Mouse (Mus musculus): ENCODE data around the gene Kcnj14. TPM values are rescaled to one million over a fixed set of nuclear protein-coding genes. Genes with fewer than 3 reads are reported as not detected.
A peak's percentile ranks its signal among the peaks of the same experiment; 100 is the strongest.

Gene Kcnj14
- polyA plus RNA-seq, 1 experiment from 2014 or later: 0.98 TPM

- Histone ChIP-seq H3K27ac (ENCODE audit: low read length) (no peak overlapping the region), H3K9me3 (replicated peaks; ENCODE audit: control insufficient read depth, low read length) (no peaks in the 10 kb centered on the region), H3K36me3 (ENCODE audit: control insufficient read depth, insufficient read depth, low read length) (peaks cover 7% of the 10 kb centered on the region), H3K9ac (ENCODE audit: low read length) (peak overlapping the region; percentile 21; the same call in 1 of the 2 replicates), H3K4me3 (replicated peaks; ENCODE audit: low read length) (no peak overlapping the region), H3K27me3 (ENCODE audit: control insufficient read depth, insufficient read depth, low read length) (no peaks in the 10 kb centered on the region), H3K4me2 (ENCODE audit: low read depth, low read length) (peak overlapping the region; percentile 65), H3K4me1 (ENCODE audit: control insufficient read depth, insufficient read depth, low read length) (peaks cover 17% of the 10 kb centered on the region)
- WGBS: 56% methylated on average over 10 of the region's 10 CpGs
- ATAC-seq (ENCODE audit: insufficient read depth, low FRiP score): no peak
These were observed 9.1 kb downstream of the Kcnj14 start for GRCm38 (mm10) chr7:45815323-45815983.

GRCm38 (mm10) chr7:45814841-45815240, 9.7 kb downstream of the Kcnj14 start:
- Histone ChIP-seq H3K4me2 (ENCODE audit: low read depth, low read length) (peak overlapping the region; percentile 65), H3K27me3 (ENCODE audit: control insufficient read depth, insufficient read depth, low read length) (no peaks in the 10 kb centered on the region), H3K4me3 (replicated peaks; ENCODE audit: low read length) (peak overlapping the region; percentile 43), H3K4me1 (ENCODE audit: control insufficient read depth, insufficient read depth, low read length) (peaks cover 17% of the 10 kb centered on the region), H3K27ac (ENCODE audit: low read length) (no peak overlapping the region), H3K9me3 (replicated peaks; ENCODE audit: control insufficient read depth, low read length) (no peaks in the 10 kb centered on the region), H3K36me3 (ENCODE audit: control insufficient read depth, insufficient read depth, low read length) (peaks cover 13% of the 10 kb centered on the region), H3K9ac (ENCODE audit: low read length) (peak overlapping the region; percentile 31; the same call in 1 of the 2 replicates)
- ATAC-seq (ENCODE audit: insufficient read depth, low FRiP score): no peak
- 6% methylated on average over 5 of the region's 5 CpGs for WGBS

- Histone ChIP-seq H3K4me2 (ENCODE audit: low read depth, low read length) (peak within 1 kb of the TSS; percentile 83), H3K4me3 (replicated peaks; ENCODE audit: low read length) (peak within 1 kb of the TSS; percentile 99), H3K27ac (ENCODE audit: low read length) (peak within 1 kb of the TSS; percentile 100), H3K9ac (ENCODE audit: low read length) (peak within 1 kb of the TSS; percentile 100), H3K36me3 (ENCODE audit: control insufficient read depth, insufficient read depth, low read length) (peaks cover 20% of the 10 kb centered on the region), H3K9me3 (replicated peaks; ENCODE audit: control insufficient read depth, low read length) (no peaks in the 10 kb centered on the region), H3K27me3 (ENCODE audit: control insufficient read depth, insufficient read depth, low read length) (no peaks in the 10 kb centered on the region), H3K4me1 (ENCODE audit: control insufficient read depth, insufficient read depth, low read length) (peaks cover 17% of the 10 kb centered on the region)
- peak; percentile 99 for ATAC-seq (ENCODE audit: insufficient read depth, low FRiP score)
- under 1% methylated on average over 90 of the region's 92 CpGs for WGBS
These were observed 10.5 kb downstream of the Kcnj14 start, which contains the start of gene Cyth2 for GRCm38 (mm10) chr7:45813787-45814779. Gene Cyth2 (minus strand): TSS chr7:45814581.

GRCm38 (mm10) chr7:45812921-45813320, 11.7 kb downstream of the Kcnj14 start:
- 73% methylated on average over 8 of the region's 8 CpGs for WGBS

GRCm38 (mm10) chr7:45809276-45810075, 15.1 kb downstream of the Kcnj14 start:
- Histone ChIP-seq H3K4me3 (replicated peaks; ENCODE audit: low read length) (no peak overlapping the region), H3K9ac (ENCODE audit: low read length) (no peak overlapping the region), H3K9me3 (replicated peaks; ENCODE audit: control insufficient read depth, low read length) (no peaks in the 10 kb centered on the region), H3K27me3 (ENCODE audit: control insufficient read depth, insufficient read depth, low read length) (no peaks in the 10 kb centered on the region), H3K4me1 (ENCODE audit: control insufficient read depth, insufficient read depth, low read length) (peaks cover 11% of the 10 kb centered on the region), H3K27ac (ENCODE audit: low read length) (no peak overlapping the region), H3K36me3 (ENCODE audit: control insufficient read depth, insufficient read depth, low read length) (peaks cover 21% of the 10 kb centered on the region), H3K4me2 (ENCODE audit: low read depth, low read length) (no peak overlapping the region)
- WGBS: 82% methylated on average over 14 of the region's 14 CpGs
- ATAC-seq (ENCODE audit: insufficient read depth, low FRiP score): no peak

More at GRCm38 (mm10) chr7:45812921-45813320, 11.7 kb downstream of the Kcnj14 start:
- Histone ChIP-seq H3K9me3 (replicated peaks; ENCODE audit: control insufficient read depth, low read length) (no peaks in the 10 kb centered on the region), H3K27ac (ENCODE audit: low read length) (no peak overlapping the region), H3K36me3 (ENCODE audit: control insufficient read depth, insufficient read depth, low read length) (peaks cover 21% of the 10 kb centered on the region), H3K9ac (ENCODE audit: low read length) (peak overlapping the region; percentile 100), H3K27me3 (ENCODE audit: control insufficient read depth, insufficient read depth, low read length) (no peaks in the 10 kb centered on the region), H3K4me3 (replicated peaks; ENCODE audit: low read length) (peak overlapping the region; percentile 99), H3K4me2 (ENCODE audit: low read depth, low read length) (peak overlapping the region; percentile 83), H3K4me1 (ENCODE audit: control insufficient read depth, insufficient read depth, low read length) (peaks cover 17% of the 10 kb centered on the region)
- ATAC-seq (ENCODE audit: insufficient read depth, low FRiP score): no peak

- H3K36me3 ChIP-seq (ENCODE audit: control insufficient read depth, insufficient read depth, low read length): peaks cover 21% of the 10 kb centered on the region
- no peaks in the 10 kb centered on the region for H3K27me3 ChIP-seq (ENCODE audit: control insufficient read depth, insufficient read depth, low read length)
- H3K27ac ChIP-seq (ENCODE audit: low read length): no peak overlapping the region
- H3K9ac ChIP-seq (ENCODE audit: low read length): no peak overlapping the region
- H3K9me3 ChIP-seq (replicated peaks; ENCODE audit: control insufficient read depth, low read length): no peaks in the 10 kb centered on the region
- H3K4me3 ChIP-seq (replicated peaks; ENCODE audit: low read length): no peak overlapping the region
- 48% methylated on average over 11 of the region's 11 CpGs for WGBS
- ATAC-seq (ENCODE audit: insufficient read depth, low FRiP score): no peak
- no peak overlapping the region for H3K4me2 ChIP-seq (ENCODE audit: low read depth, low read length)
- peaks cover 11% of the 10 kb centered on the region for H3K4me1 ChIP-seq (ENCODE audit: control insufficient read depth, insufficient read depth, low read length)
These were observed 16.1 kb downstream of the Kcnj14 start for GRCm38 (mm10) chr7:45808471-45808870.

GRCm38 (mm10) chr7:45805941-45806340, 18.6 kb downstream of the Kcnj14 start:
- 63% methylated on average over 5 of the region's 5 CpGs for WGBS
- H3K36me3 ChIP-seq (ENCODE audit: control insufficient read depth, insufficient read depth, low read length): peaks cover 19% of the 10 kb centered on the region

GRCm38 (mm10) chr7:45802551-45802950, 22.0 kb downstream of the Kcnj14 start:
- no peak overlapping the region for H3K4me3 ChIP-seq (replicated peaks; ENCODE audit: low read length)
- H3K9ac ChIP-seq (ENCODE audit: low read length): no peak overlapping the region
- H3K4me1 ChIP-seq (ENCODE audit: control insufficient read depth, insufficient read depth, low read length): peaks cover 18% of the 10 kb centered on the region
- H3K36me3 ChIP-seq (ENCODE audit: control insufficient read depth, insufficient read depth, low read length): no peaks in the 10 kb centered on the region; the same call in 1 of the 2 replicates
- WGBS: 82% methylated on average over 6 of the region's 6 CpGs
- no peak for ATAC-seq (ENCODE audit: insufficient read depth, low FRiP score)
- no peaks in the 10 kb centered on the region for H3K9me3 ChIP-seq (replicated peaks; ENCODE audit: control insufficient read depth, low read length)
- no peak overlapping the region for H3K27ac ChIP-seq (ENCODE audit: low read length)
- no peak overlapping the region for H3K4me2 ChIP-seq (ENCODE audit: low read depth, low read length)
- H3K27me3 ChIP-seq (ENCODE audit: control insufficient read depth, insufficient read depth, low read length): peaks cover 4% of the 10 kb centered on the region; the same call in 1 of the 2 replicates

More at GRCm38 (mm10) chr7:45805941-45806340, 18.6 kb downstream of the Kcnj14 start:
- H3K27ac ChIP-seq (ENCODE audit: low read length): no peak overlapping the region
- no peaks in the 10 kb centered on the region for H3K27me3 ChIP-seq (ENCODE audit: control insufficient read depth, insufficient read depth, low read length)
- H3K4me1 ChIP-seq (ENCODE audit: control insufficient read depth, insufficient read depth, low read length): peaks cover 3% of the 10 kb centered on the region; the same call in 1 of the 2 replicates
- no peak overlapping the region for H3K9ac ChIP-seq (ENCODE audit: low read length)
- no peaks in the 10 kb centered on the region for H3K9me3 ChIP-seq (replicated peaks; ENCODE audit: control insufficient read depth, low read length)
- H3K4me3 ChIP-seq (replicated peaks; ENCODE audit: low read length): no peak overlapping the region
- no peak for ATAC-seq (ENCODE audit: insufficient read depth, low FRiP score)
- no peak overlapping the region for H3K4me2 ChIP-seq (ENCODE audit: low read depth, low read length)

All from stomach, embryonic 16.5 days (tissue).